In the genomic region with DNA sequence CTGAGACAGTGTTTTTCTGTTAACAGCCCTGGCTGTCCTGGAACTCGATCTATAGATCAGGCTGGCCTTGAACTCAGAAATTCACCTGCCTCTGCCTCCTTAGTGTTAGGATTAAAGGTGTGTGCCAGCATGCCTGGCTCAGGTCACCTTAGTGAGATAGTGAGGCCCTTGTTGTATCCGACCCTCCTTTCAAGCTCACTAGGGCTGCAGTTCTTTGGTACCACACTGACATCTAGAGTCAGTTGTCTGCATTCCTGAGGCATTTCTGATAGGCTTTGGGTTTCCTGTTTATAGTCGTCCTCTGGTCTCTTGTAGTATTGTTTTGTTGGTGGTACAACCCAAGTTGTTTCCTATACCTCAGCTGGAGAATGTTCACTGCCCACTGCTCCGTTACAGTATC, we compare ENCODE assay signal across 8 mouse cellular contexts. TPM values are rescaled to one million over a fixed set of nuclear protein-coding genes. Genes with fewer than 3 reads are reported as not detected.
DNase-seq lines count a peak whose midpoint lies in the region; ATAC-seq and TF ChIP-seq lines count a peak whose summit lies in the region.

No protein-coding gene starts in this region.

- peak; percentile 28 for DNase-seq in heart, adult 8-10 months (ENCODE audit: low spot score)
- no peak for DNase-seq in heart, adult 9 months (ENCODE audit: low spot score in 2 of 2)
- peak in 1 of 2 experiments; percentile 28 for DNase-seq in spleen, adult 2 months (ENCODE audit: low read depth in 1 of 2, low spot score in 2 of 2)
- no peak for DNase-seq in spleen, adult 12 weeks (ENCODE audit: low spot score)
- no peak for DNase-seq in urinary bladder, postnatal 36 days (ENCODE audit: low spot score in 2 of 2)
- DNase-seq in urinary bladder, postnatal 4 days (ENCODE audit: low spot score in 2 of 2) = no peak

- H3K4me1 ChIP-seq in spleen, adult 2 months (ENCODE audit: control insufficient read depth, insufficient read depth, insufficient read length) = no peaks in the 10 kb centered on the region
- H3K4me1 ChIP-seq in lung, embryonic 16.5 days (replicated peaks; ENCODE audit: control insufficient read depth, insufficient read depth, low read length) = no peaks in the 10 kb centered on the region
- H3K4me1 ChIP-seq in forebrain, embryonic 15.5 days = no peaks in the 10 kb centered on the region

- H3K4me3 ChIP-seq in spleen, adult 2 months (ENCODE audit: extremely low read depth, insufficient read depth, insufficient read length) = no peak overlapping the region
- H3K4me3 ChIP-seq in lung, embryonic 16.5 days (ENCODE audit: low read length) = no peak overlapping the region
- H3K4me3 ChIP-seq in forebrain, embryonic 15.5 days = no peak overlapping the region

- H3K9me3 ChIP-seq in lung, embryonic 16.5 days (ENCODE audit: control insufficient read depth, low read length) = no peaks in the 10 kb centered on the region
- no peaks in the 10 kb centered on the region for H3K9me3 ChIP-seq in forebrain, embryonic 15.5 days

- ATAC-seq in lung, embryonic 16.5 days (ENCODE audit: low read depth) = 0 out of 2 replicates have a peak, but pooled peaks have one; percentile 34
- no peak for ATAC-seq in forebrain, embryonic 15.5 days (replicated peaks)

- H3K27ac ChIP-seq in spleen, adult 2 months (ENCODE audit: insufficient read depth, low read length) = no peak overlapping the region
- H3K27ac ChIP-seq in lung, embryonic 16.5 days (ENCODE audit: low read length) = no peak overlapping the region
- H3K27ac ChIP-seq in forebrain, embryonic 15.5 days (replicated peaks) = no peak overlapping the region

- H3K9ac ChIP-seq in lung, embryonic 16.5 days (ENCODE audit: low read length) = no peak overlapping the region
- no peak overlapping the region for H3K9ac ChIP-seq in forebrain, embryonic 15.5 days (replicated peaks)

- peak; percentile 32; the same call in 1 of the 2 replicates for TF ChIP-seq CTCF in spleen, adult 2 months (IDR thresholded peaks at IDR 0.05; ENCODE audit: extremely low read depth, insufficient read depth, insufficient read length, insufficient replicate concordance)

- no peak for TF ChIP-seq POLR2A in spleen, adult 2 months (IDR thresholded peaks at IDR 0.05; ENCODE audit: low read depth, low read length)

- no peak overlapping the region for H3K4me2 ChIP-seq in lung, embryonic 16.5 days (ENCODE audit: low read depth, low read length)
- no peak overlapping the region for H3K4me2 ChIP-seq in forebrain, embryonic 15.5 days (replicated peaks)

- H3K36me3 ChIP-seq in spleen, adult 2 months (ENCODE audit: control insufficient read depth, insufficient read depth, low read length) = no peaks in the 10 kb centered on the region; the same call in 1 of the 2 replicates
- peaks cover 5% of the 10 kb centered on the region for H3K36me3 ChIP-seq in lung, embryonic 16.5 days (ENCODE audit: control insufficient read depth, insufficient read depth, low read length)
- H3K36me3 ChIP-seq in forebrain, embryonic 15.5 days = peaks cover 6% of the 10 kb centered on the region

- 59% methylated on average over 4 of the region's 4 CpGs for WGBS in spleen, adult 2 months
- 52% methylated on average over 4 of the region's 4 CpGs for WGBS in lung, embryonic 16.5 days
- WGBS in forebrain, embryonic 15.5 days = 62% methylated on average over 4 of the region's 4 CpGs

- H3K27me3 ChIP-seq in spleen, adult 2 months (ENCODE audit: control insufficient read depth, insufficient read depth, low read length) = no peaks in the 10 kb centered on the region
- no peaks in the 10 kb centered on the region for H3K27me3 ChIP-seq in lung, embryonic 16.5 days (ENCODE audit: control insufficient read depth, insufficient read depth, low read depth, low read length)
- no peaks in the 10 kb centered on the region for H3K27me3 ChIP-seq in forebrain, embryonic 15.5 days

RNA-seq across cellular contexts. Expression of a gene that starts 10.1 kb away (rescaled TPM):
- 1 to 10 TPM in 2 of 4 experiments, under 1 TPM in 2; 0.72 to 1.5 (median 1.2) TPM for total RNA-seq in heart, adult 8-10 months (2022)
- 5.5 and 5.7 TPM in 2 replicates for polyA plus RNA-seq in spleen, adult 2 months (2012; rRNA removed)
- 2.3 and 2.4 TPM in 2 replicates for polyA plus RNA-seq in lung, embryonic 16.5 days (2015; fragmentation: Nextera tagmentation; extraction: Ambion mirVana)
- polyA plus RNA-seq in forebrain, embryonic 15.5 days (2015; fragmentation: Nextera tagmentation; extraction: Ambion mirVana) = 0.79 and 1.1 TPM in 2 replicates

RNA-seq across cellular contexts. Expression of a gene that starts 17.1 kb away (rescaled TPM):
- under 1 TPM; 0.06 to 0.19 (median 0.06) TPM for total RNA-seq in heart, adult 8-10 months (2022)
- 0.02 and 0.05 TPM in 2 replicates for polyA plus RNA-seq in spleen, adult 2 months (2012; rRNA removed)
- polyA plus RNA-seq in lung, embryonic 16.5 days (2015; fragmentation: Nextera tagmentation; extraction: Ambion mirVana) = 0.05 and 0.31 TPM in 2 replicates
- polyA plus RNA-seq in forebrain, embryonic 15.5 days (2015; fragmentation: Nextera tagmentation; extraction: Ambion mirVana) = 0.06 TPM in 1 of 2 replicates, not detected in the other

RNA-seq across cellular contexts. Expression of a gene that starts 30.1 kb away (rescaled TPM):
- total RNA-seq in heart, adult 8-10 months (2022) = 100 to 1,000 TPM in 1 of 4 experiments, 10 to 100 TPM in 3; 83.1 to 103 (median 96.0) TPM
- 8.0 and 15.1 TPM in 2 replicates for polyA plus RNA-seq in spleen, adult 2 months (2012; rRNA removed)
- 116 and 117 TPM in 2 replicates for polyA plus RNA-seq in lung, embryonic 16.5 days (2015; fragmentation: Nextera tagmentation; extraction: Ambion mirVana)
- polyA plus RNA-seq in forebrain, embryonic 15.5 days (2015; fragmentation: Nextera tagmentation; extraction: Ambion mirVana) = 214 and 232 TPM in 2 replicates
